Mouse (Mus musculus) erythroblast, adult 5-6 weeks (primary cell): ENCODE measurements around the gene Plbd2. TPM values are rescaled to one million over a fixed set of nuclear protein-coding genes. Genes with fewer than 3 reads are reported as not detected.
"Not testable (repeated sequence)": the region's sequence is repeated elsewhere in the genome, so short reads cannot be mapped to it uniquely, and the experiment has no call there.

Experiments
- ATAC-seq: replicated peaks from 2 replicates; pipeline ENCODE4 v1.8.0; 2016; ENCODE audit warnings: moderate number of reproducible peaks, mild to moderate bottlenecking, moderate TSS enrichment, inconsistent platforms; ENCODE audit not compliant: poor library complexity, low FRiP score, severe bottlenecking
- total RNA-seq, 2 experiments: library from RNA; stranded (forward) in 1 of 2; stranded (reverse) in 1 of 2; fragments of 150-400 nt in 1 of 2; fragments of 200-764, 138-1000 nt in 1 of 2; gene quantifications; 2 replicates each; pipeline versions ENCODE4 v1.2.3 to v1.2.4; 2015 to 2017; ENCODE audit warnings: low replicate concordance in 2 of 2

Plbd2 gene
- total RNA-seq, 2 experiments from 2014 or later = 3.8 to 7.7 TPM

DNA sequence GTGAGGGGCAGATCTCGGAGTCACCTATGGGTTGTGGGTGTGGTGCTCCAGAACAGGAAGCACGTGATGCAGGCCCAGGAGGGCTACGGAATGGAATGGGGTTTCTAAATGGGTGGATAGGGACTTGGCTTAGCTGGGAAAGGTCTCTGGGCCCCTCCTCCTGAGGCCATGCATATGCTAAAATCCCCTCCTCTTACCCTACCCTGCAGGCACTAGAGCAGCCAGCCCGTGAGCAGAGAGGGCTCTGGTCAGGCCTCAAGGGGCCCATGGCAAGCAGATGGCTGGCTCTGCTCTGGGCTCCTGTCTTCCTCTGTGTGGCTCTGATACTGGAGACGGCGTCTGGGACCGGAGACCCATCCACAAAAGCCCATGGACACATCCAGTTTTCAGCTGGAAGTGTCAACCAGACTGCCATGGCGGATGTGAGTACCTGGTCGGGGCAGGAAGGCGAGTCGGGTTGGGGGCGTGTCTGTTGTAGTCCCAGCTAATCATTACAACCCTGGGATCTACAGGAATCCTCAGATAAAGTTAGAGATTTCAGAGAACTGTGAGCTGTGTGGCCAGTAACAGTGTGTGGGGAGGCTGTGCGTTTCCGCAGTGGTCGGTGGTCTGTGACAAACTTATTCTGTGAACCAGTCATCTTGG, 9.6 kb upstream of the Plbd2 start:
- ATAC-seq = no peak

DNA sequence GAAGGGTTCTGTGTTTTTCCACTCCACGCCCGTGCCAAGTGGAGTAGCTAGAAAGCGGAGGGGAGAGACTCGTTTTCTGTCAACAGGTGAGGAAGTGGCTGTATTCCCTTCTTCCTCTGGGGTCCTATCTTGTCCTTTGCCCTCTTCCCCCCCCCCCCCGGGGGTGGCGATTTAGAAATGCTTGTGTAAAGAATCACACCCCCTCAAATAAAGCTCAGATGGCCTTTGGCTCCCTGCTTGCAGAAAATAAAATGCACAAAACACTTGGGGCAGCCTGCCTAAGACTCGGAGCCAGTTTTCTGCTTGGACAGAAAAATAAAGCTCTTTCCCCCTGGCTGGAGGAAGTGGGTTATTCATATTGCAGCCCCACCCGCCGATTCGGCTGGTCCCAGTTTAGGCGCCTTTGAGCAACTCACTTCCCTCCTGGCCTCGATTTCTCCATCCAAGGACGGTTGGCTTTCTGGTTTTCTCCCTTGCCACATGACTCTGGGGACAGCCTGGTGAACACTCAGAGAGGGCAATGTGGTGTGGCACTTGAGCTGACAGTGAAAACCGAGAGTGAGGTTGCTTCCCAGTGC, 8.3 kb upstream of the Plbd2 start:
- ATAC-seq = no peak

DNA sequence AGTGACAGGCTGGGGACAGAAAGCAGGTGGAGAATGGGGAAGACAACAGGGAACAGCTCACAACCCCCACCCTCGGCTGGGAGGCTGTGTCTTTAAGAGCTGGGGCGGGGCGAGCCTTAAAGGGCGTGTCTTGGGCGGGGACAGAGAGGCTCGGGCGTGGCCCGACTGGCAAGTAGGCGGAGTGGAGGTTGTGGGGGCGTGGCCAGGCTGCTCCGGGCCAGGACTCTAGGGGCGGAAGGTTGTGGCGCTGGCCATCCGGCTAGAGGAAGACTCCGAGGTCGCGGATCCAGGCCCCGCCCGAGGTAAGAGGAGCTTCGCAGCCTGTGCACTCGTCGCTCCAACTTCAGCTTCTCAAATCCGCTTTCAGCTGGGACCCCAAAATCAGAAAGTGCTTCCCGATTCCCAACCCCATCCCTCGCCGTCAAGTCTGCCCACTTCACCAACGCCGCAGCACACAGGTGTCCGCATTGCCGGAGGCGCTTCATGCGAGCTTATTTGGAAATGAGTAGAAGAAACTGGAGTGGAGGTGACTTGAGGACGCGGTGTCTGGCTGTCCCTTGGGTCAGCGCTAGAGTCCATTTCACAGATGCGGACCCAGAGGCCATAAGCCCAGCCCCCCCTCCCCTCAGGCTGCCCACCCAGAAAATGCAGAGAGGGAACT, 7.7 kb upstream of the Plbd2 start, which contains the start of gene Slc8b1:
Gene Slc8b1, plus strand, starts transcription at position 187 of the 661 bp plus-strand sequence.
- ATAC-seq = peak; percentile 94

DNA sequence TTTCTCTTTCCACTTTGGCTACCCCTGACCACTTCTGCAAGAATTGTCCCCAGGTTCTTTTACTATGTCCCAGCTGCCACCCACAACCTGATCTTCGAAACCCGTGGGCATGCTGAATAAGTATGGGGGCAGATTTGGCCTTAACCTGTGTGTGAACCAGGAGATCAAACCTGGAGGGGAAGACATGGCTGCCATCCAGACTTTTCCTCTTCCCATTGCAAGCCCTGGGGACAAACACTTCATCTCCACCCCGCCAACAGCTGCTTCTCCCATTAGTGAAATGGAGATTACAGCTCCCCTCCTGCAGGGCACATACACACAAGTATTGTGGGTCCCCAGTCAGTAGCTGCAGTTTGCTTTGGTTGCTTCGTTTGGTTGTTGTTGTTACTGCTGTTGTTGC, 3.9 kb upstream of the Plbd2 start:
- ATAC-seq = no peak

DNA sequence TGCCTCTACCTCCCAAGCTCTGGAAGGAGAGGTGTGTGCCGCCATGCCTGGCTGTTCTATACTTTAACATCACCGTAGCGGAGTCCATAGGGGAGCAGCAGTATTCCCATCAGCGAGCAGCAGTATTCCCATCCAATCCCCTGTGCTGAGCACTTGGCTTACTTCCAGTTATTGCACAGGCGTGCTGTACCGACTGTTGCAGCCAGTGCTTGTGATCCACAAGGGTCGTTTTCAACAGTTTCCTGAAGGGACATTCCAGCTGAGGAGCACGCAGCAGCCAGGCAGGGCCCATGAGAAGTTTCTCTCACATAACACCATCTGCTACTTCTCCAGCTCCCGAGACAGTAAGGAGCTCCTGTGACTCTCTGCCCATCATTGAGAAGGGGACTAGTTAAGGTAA, 3.1 kb upstream of the Plbd2 start:
- ATAC-seq = no peak

DNA sequence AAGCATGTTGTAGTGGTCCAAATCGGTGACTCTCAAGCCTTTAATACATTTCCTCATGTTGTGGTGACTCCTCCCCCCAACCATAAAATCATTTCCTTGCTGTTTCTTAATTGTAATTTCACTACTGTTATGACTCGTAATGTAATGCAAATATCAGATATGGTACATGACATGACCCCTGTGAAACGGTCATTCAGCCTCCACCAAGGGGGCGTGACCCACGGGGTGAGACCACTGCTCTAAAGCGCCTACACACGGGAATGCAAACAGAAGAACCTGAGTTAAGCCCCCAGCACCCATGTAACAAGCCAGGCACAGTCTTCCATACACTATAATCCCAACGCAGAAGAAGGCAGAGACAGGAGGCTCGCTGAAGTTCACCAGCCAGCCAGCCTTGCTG, 2.4 kb upstream of the Plbd2 start:
- no peak for ATAC-seq

DNA sequence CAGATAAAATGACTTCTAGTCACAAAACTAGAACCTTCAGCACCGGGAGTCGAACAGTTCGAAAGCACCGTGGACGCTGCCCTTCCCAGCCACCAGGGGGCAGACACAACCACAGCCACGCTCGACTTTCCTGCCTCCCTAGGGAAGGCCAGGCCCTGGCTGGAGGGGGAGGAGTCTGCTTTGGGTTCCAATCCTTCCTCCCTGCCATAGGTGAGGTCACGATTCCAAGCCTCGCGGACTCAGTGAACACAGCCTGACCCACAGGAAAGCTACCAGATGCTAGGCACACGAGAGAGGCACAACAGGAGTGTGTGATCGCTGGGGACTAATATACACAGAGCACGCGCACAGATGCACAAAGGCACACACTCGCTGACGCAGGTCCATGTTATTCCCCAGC, 1.9 kb upstream of the Plbd2 start:
- ATAC-seq = peak; percentile 82

DNA sequence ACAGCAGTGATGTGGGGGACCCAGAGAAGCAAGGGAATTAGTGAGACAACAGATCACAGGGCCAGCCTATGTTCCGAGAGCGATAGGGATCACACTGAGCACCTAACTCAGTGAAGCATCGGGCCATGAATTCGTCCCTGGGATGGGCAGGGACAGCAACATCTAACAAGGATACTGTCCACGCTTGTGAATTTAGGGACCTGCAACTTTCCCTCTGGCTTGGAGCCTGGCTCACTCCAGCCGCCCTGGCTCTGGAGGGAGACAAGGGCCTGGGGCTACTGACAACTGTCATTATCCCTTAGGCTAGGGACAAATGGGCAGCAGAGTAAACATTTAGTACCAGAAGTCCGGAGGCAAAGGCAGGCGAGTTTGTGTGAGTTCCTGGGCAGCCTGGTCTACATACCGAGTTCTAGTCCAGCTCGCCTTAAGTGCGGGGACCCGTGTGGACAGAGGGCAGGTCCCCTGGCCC, 716 bp downstream of the Plbd2 start:
- peak; percentile 16; the same call in 1 of the 2 replicates for ATAC-seq

DNA sequence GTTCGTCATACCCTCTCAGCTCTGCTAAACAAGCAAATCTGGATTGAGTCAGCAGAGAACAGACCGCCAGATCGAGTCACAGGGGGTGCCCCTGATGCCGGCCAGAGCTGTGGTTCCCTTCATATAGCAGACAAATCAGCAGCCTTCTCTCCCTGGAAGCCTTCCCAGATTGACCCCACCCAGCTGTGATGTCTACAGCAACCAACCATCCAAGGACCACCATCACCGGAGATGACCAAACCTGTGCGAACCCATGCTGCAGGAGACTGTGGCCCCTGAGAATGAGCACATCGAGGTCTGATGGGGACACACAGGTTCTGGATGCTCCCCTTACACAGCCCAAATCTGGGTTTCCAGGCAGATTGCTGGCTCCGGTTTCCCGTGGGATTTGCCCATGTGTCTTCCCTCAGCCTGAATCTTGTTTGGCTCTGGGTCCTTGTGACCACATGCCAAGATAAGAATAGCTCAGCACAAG, 1.2 kb downstream of the Plbd2 start:
- no peak for ATAC-seq

DNA sequence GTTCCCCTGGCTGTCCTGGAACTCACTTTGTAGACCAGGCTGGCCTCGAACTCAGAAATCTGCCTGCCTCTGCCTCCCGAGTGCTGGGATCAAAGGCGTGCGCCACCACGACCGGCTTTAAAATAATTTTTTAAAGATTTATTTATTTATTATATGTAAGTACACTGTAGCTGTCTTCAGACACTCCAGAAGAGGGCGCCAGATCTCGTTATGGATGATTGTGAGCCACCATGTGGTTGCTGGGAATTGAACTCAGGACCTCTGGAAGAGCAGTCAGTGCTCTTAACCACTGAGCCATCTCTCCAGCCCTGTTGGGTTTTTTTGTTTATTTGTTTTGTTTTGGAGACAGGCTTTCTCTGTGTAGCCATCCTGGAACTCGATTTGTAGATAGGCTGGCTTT, 2.8 kb downstream of the Plbd2 start:
- not testable (repeated sequence) for ATAC-seq

DNA sequence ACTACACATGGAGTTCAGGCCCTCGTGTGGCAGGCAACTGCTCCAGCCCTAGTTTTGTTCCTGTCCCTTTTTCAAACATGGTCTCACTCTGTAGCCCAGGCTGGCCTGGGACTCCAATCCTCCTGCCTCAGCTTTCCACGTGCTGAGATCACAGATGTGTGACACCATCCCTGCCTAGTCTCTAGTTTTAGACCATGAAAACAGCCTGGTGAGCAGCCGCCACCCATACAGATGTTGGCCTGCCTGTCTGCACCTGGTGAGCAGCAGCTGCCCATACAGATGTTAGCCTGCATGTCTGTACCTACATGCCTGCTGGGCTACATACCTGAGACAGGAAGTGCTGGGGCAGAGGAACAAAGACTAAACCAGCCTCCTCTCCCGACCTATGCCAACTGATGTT, 4.2 kb downstream of the Plbd2 start:
- ATAC-seq = no peak

DNA sequence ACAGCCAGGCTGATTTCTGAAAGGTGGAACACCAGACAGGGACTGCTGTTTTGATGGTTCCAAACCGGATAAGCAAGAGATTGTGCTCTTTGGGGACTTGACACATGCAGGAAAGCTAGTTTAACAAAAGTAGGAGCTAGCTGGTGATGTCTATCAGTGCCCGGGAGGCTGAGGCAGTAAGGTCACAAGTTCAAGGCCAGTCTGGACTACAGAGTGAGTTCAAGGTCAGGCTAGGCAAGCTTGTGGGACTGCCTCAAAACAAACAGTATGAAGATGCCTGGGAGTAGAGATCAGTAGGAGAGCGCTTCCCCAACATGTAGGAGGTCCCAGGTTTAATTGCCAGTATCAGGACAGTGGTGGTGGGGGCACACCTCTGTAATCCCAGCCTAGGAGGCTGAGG, 6.4 kb downstream of the Plbd2 start:
- no peak for ATAC-seq

DNA sequence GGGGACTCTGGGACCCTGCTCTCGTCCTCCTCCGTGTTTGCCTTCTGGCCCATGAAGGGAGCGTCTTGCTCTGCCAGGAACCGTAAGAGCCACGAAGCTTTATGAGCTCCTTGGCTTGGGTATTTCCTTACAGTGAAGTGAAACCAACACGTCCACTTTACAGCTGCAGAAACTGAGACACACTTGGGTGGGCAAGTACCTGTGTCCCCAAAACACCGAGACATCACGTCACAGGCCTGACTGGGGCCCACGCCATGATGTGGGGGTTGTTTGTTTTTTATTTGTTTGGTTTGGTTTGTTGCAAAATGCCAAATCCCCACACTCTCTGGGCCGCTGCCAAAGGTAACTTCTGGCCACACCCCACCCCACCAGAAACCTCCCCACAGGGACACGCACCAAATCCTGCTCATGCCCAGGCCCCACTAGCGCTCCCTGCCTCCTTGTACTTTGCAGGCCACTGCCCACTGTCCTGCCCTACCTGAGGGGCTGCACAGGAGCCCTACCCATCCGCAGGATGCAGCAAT, 7.7 kb downstream of the Plbd2 start:
- ATAC-seq = no peak

DNA sequence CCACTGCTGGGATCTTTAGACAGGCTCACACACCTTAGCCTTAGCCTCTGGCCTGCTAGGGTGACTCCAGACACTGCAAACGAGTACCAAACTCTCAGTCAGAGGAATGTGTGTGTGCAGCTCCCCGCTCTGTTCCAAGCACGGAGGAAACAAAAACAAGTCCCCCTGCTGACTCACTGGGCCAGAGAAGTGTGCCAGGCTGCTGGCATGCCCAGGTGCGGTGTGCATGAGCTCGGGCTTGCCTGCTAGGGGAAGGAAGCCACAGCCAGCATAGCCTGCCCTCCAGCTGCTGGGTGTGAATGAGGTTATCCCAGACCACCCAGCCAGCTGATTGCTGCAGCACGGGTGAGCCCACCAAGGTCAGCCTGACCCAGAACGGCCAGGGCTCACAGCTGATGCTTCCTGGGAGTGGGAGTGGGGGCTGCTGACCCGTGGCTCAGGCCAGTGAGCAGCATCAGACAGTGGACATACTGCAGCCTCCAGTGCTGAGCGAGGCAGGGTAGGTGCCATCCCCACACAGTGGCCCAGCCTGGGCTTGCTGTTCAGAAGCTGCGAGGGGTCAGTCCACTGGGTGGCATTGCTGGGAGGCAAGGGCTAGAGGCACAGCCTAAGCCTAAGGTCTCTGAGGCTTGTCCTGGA, 8.2 kb downstream of the Plbd2 start:
- ATAC-seq = no peak

DNA sequence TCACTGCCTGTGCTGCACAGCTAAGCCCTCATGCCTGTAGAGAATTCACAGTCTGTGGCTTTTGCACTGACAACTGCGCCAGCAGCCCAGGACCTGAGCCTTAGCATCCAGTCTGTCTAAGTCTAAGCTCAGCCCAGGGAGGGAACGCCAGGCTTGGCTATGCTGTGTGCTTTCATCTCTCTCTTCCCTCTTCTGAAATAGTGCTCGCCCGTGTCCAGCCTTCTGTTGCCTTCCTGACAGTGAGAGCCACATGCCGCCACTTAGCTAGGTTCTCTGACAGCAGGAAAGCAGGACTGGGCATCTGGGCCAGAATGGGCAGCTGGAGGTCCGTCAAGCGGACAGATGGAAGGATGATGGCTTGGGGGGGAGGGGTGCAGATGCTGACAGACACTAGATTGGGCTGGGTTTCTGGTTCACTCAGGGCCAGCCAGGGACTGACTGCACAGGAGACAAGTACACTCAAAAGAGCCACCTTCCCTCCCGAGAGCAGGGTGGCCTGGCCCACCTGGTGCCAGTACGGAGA, 9.5 kb downstream of the Plbd2 start:
- no peak for ATAC-seq

DNA sequence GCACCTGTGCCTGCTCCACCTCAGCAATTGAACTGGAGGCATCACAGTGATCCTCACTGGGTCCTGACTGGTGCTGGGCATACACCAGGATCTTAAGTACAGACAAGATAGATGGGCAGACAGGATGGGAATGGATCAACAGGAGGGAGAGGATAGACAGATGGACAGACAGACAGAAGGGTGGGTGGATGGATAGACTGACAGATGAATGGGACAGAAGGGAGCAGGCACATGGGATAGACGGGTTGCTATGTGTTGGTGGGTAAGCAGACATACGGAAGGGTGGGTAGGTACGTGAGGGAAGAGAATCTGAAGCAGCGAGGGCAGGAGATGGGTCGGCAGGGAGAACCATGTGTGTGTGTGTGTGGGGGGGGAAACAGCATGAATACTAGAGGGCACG, 10.0 kb downstream of the Plbd2 start:
- no peak for ATAC-seq

DNA sequence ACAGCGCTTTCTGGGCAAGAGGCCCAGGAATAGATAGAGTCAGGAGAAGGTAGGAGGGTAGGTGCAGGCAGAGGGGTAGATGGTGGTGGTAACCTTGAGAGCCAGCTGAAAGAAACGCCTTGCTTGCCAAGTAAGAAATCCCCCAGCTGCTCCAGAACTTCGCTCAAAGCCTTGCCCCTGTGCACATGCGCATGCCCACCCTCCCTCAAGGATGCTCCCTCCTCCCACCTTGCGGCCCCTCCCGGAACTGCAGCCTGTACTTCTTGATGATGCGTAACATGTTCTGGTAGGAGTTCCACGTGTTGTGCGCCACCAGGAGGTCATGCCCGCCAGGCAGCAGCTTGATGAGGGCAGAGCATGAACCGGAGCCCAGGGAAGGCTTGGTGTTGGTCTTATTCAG, 11.0 kb downstream of the Plbd2 start:
- no peak for ATAC-seq

DNA sequence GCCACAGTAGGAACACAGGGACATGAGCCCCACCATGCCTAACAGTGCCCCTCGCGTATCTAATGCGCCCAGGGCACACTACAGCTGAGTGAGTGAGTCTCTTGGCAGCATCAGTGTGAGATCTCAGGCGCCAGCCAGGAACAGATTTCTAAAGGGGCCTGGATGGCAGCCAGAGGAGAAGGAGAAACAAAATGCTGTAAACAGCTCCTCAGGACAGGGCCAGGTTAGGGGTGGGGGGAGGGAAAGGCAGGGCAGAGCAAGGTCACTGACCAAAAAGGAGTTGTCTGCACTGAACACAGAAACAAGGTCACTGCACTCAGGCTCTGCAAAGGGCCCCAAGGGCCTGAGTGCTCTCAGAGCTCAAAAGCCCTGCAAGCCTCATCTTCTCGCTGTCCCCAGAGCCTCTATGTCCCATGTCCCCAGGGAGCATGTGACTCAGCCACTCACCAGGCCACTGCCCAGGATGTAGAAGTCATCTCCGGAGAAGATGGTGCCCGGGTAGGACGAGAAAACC, 12.7 kb downstream of the Plbd2 start:
- ATAC-seq = no peak

DNA sequence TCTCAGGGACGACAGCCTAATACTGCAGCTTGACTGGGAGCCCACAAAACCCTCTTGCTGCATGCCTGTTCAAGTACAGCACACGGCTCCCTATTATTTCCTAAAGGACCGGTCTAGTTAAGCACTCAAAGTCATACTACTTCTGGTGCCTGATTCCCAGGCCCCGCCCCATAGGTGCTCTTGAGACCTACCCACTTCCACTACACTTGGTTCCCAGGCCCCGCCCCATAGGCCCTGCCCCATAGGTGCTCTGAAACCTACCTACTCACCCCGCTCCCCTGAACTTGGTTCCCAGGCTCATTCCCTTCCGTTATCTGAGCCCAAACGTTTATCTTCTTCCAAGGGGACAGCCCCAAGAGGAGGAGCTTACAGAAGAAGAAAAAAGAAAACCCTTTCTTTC, 15.6 kb downstream of the Plbd2 start:
- no peak for ATAC-seq

DNA sequence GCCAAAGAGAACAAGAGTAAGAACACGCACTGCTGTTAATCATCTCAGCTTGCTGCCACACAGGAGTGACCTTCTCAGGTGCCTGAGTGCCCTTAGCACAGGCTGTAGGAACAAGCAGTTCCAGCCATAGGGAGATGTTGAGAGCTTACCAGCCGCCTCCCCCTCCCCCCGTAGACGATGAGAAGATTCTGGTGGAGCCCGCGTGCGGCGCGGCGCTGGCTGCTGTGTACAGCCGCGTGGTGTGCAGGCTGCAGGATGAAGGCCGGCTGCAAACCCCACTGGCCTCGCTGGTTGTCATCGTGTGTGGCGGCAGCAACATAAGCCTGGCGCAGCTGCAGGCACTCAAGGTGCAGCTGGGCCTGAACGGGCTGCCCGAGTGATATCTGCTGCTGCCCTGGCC, 20.0 kb downstream of the Plbd2 start:
- ATAC-seq = no peak
